ENCODE assay signal across 22 mouse cellular contexts in the genomic region with DNA sequence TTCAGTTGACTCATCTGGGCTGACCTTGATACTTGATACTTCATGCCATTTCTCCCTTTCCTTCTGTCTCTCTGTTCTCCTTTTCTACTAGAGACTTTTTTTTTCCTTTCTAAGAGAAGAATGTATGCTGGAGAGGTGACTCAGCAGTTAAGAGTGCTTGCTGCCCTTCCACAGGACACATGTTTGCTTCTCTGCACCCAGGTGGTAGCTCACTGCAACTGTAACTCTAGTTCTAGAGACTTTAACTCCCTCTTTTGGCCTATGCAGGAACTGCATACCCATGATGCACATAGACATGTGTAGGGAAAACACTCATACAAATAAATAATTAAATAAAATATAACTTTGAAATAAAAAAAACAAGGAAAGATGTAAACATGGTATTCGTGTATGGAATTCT.
A peak's percentile ranks its signal among the peaks of the same experiment; 100 is the strongest.
DNase-seq lines count a peak whose midpoint lies in the region; ATAC-seq and TF ChIP-seq lines count a peak whose summit lies in the region.
"Had no signal": no experiment of that assay in that cellular context is flagged by ENCODE, and none has a peak within 500 bp of the region (broad histone marks: within the 10 kb centered on the region; RNA-seq: fewer than 3 reads in every experiment).

No protein-coding gene starts in this region.

- no peaks in the 10 kb centered on the region for H3K27me3 ChIP-seq in lung, postnatal 0 days (replicated peaks; ENCODE audit: insufficient read depth, low read length)
- no peaks in the 10 kb centered on the region for H3K27me3 ChIP-seq in Patski
- H3K27me3 ChIP-seq in stomach, postnatal 0 days (ENCODE audit: control insufficient read depth, insufficient read depth, low read length): no peaks in the 10 kb centered on the region
- peaks cover 18% of the 10 kb centered on the region; the same call in 1 of the 2 replicates for H3K27me3 ChIP-seq in forebrain, postnatal 0 days (ENCODE audit: insufficient read depth, low read length)
- H3K27me3 ChIP-seq: heart, embryonic 13.5 days had no signal

- H3K27ac ChIP-seq in lung, postnatal 0 days (ENCODE audit: low read length): no peak overlapping the region
- no peak overlapping the region for H3K27ac ChIP-seq in stomach, postnatal 0 days (replicated peaks)
- no peak overlapping the region for H3K27ac ChIP-seq in forebrain, postnatal 0 days (ENCODE audit: low read depth, low read length)
- H3K27ac ChIP-seq: embryonic facial prominence, embryonic 13.5 days; forebrain, embryonic 12.5 days; heart, embryonic 13.5 days; hindbrain, embryonic 15.5 days had no signal

- CTCF ChIA-PET in Patski (lab: Charles Lee): no interaction called here

- H3K4me3 ChIP-seq in lung, postnatal 0 days (ENCODE audit: low read depth, low read length): no peak overlapping the region
- H3K4me3 ChIP-seq in stomach, postnatal 0 days (ENCODE audit: low read depth, low read length): no peak overlapping the region
- no peak overlapping the region for H3K4me3 ChIP-seq in forebrain, postnatal 0 days (ENCODE audit: low read depth, low read length)
- H3K4me3 ChIP-seq: embryonic facial prominence, embryonic 13.5 days; forebrain, embryonic 12.5 days; heart, embryonic 13.5 days; hindbrain, embryonic 15.5 days had no signal

- in situ Hi-C loops in Patski (cut with MboI; ENCODE audit: low pct_unique_long_range_greater_than_20kb): loop anchor here (25.0 kb wide), 1 partner anchor 1101 kb away; no protein-coding TSS in a partner anchor

- no peaks in the 10 kb centered on the region for H3K9me3 ChIP-seq in lung, postnatal 0 days (ENCODE audit: low read length)
- no peaks in the 10 kb centered on the region for H3K9me3 ChIP-seq in stomach, postnatal 0 days (ENCODE audit: control insufficient read depth, low read length)
- H3K9me3 ChIP-seq in forebrain, postnatal 0 days (ENCODE audit: low read length): no peaks in the 10 kb centered on the region
- H3K9me3 ChIP-seq: embryonic facial prominence, embryonic 13.5 days; forebrain, embryonic 12.5 days; heart, embryonic 13.5 days; hindbrain, embryonic 15.5 days had no signal

- no peak overlapping the region for H3K9ac ChIP-seq in lung, postnatal 0 days (replicated peaks; ENCODE audit: low read depth)
- H3K9ac ChIP-seq in stomach, postnatal 0 days (ENCODE audit: low read length): no peak overlapping the region
- no peak overlapping the region for H3K9ac ChIP-seq in forebrain, postnatal 0 days
- H3K9ac ChIP-seq: embryonic facial prominence, embryonic 13.5 days; forebrain, embryonic 12.5 days; heart, embryonic 13.5 days; hindbrain, embryonic 15.5 days had no signal

- no peaks in the 10 kb centered on the region for H3K36me3 ChIP-seq in lung, postnatal 0 days (ENCODE audit: insufficient read depth, low read length)
- no peaks in the 10 kb centered on the region for H3K36me3 ChIP-seq in stomach, postnatal 0 days (ENCODE audit: control insufficient read depth, insufficient read depth, low read length)
- H3K36me3 ChIP-seq in forebrain, postnatal 0 days (ENCODE audit: insufficient read depth): no peaks in the 10 kb centered on the region
- H3K36me3 ChIP-seq: embryonic facial prominence, embryonic 13.5 days; forebrain, embryonic 12.5 days; G1E; heart, embryonic 13.5 days; hindbrain, embryonic 15.5 days had no signal

- H3K4me2 ChIP-seq in lung, postnatal 0 days (replicated peaks; ENCODE audit: low read depth, low read length): no peak overlapping the region
- no peak overlapping the region for H3K4me2 ChIP-seq in stomach, postnatal 0 days (replicated peaks; ENCODE audit: low read depth)
- H3K4me2 ChIP-seq in forebrain, postnatal 0 days (ENCODE audit: low read depth): no peak overlapping the region
- H3K4me2 ChIP-seq: embryonic facial prominence, embryonic 13.5 days; forebrain, embryonic 12.5 days; heart, embryonic 13.5 days; hindbrain, embryonic 15.5 days had no signal

- no peak for DNase-seq in lung, postnatal 0 days (ENCODE audit: low spot score)
- no peak for DNase-seq in lung, postnatal 36 days
- peak; percentile 70 for DNase-seq in ES-CJ7 (ENCODE audit: low read depth, low spot score)
- DNase-seq in Patski (ENCODE audit: low read depth, low spot score): no peak
- DNase-seq in stomach, postnatal 0 days (ENCODE audit: low spot score): no peak
- DNase-seq in forebrain, postnatal 0 days: no peak
- DNase-seq: adrenal gland, postnatal 14 days; B cell, adult 2 months; cerebellum, adult 11-12 months; cerebellum, adult 9-11 months; cerebellum, postnatal 36 days; gastrocnemius, postnatal 36 days; heart, adult 11 months; heart, postnatal 36 days; kidney, adult 11 months had no signal

- no peak for ATAC-seq in lung, postnatal 0 days
- ATAC-seq in Patski: no peak
- ATAC-seq in stomach, postnatal 0 days (ENCODE audit: low FRiP score, low TSS enrichment): no peak
- ATAC-seq in forebrain, postnatal 0 days: no peak
- no peak for ATAC-seq in CD4-positive, CD25-positive, alpha-beta regulatory T cell, adult 4 months
- ATAC-seq: forebrain, embryonic 16.5 days had no signal

- TF ChIP-seq EP300 in lung, postnatal 0 days (IDR thresholded peaks at IDR 0.05): no peak
- TF ChIP-seq EP300 in stomach, postnatal 0 days (optimal IDR thresholded peaks at IDR 0.05): no peak

- 81% methylated on average over 1 of the region's 1 CpGs for WGBS in lung, postnatal 0 days
- WGBS in stomach, postnatal 0 days: 87% methylated on average over 1 of the region's 1 CpGs
- whole genome bisulfite sequencing in forebrain, postnatal 0 days: 90% methylated on average over 1 of the region's 1 CpGs

- H3K4me1 ChIP-seq in lung, postnatal 0 days (ENCODE audit: insufficient read depth, low read depth, low read length): no peaks in the 10 kb centered on the region
- H3K4me1 ChIP-seq in stomach, postnatal 0 days (replicated peaks; ENCODE audit: control insufficient read depth, insufficient read depth): no peaks in the 10 kb centered on the region
- no peaks in the 10 kb centered on the region for H3K4me1 ChIP-seq in forebrain, postnatal 0 days (ENCODE audit: insufficient read depth)
- H3K4me1 ChIP-seq: hindbrain, embryonic 15.5 days had no signal

- peak; percentile 37 for TF ChIP-seq CTCF in lung, postnatal 0 days (IDR thresholded peaks at IDR 0.05)
- TF ChIP-seq CTCF in Patski (IDR thresholded peaks at IDR 0.05): peak; percentile 45
- TF ChIP-seq CTCF in stomach, postnatal 0 days (IDR thresholded peaks at IDR 0.05; ENCODE audit: low read depth): peak; percentile 35; the same call in 1 of the 2 replicates
- TF ChIP-seq CTCF in forebrain, postnatal 0 days (IDR thresholded peaks at IDR 0.05; ENCODE audit: low read depth): no peak

- POLR2A ChIA-PET in Patski (lab: Charles Lee): no interaction called here
